Mouse (Mus musculus) cerebellum, adult 2 months (tissue): ENCODE data around the gene Arhgef3.

ENCODE experiments used
- CTCF ChIP-seq: fragments of 200-500 bp; IDR thresholded peaks from 2 replicates; pipeline ENCODE4 v1.5.1; 2011; ENCODE audit warnings: low read depth, mild to moderate bottlenecking, control low read depth, low read length, moderate library complexity, borderline replicate concordance; ENCODE audit not compliant: insufficient read depth
- POLR2A ChIP-seq: fragments of 200-500 bp; IDR thresholded peaks from 2 replicates; pipeline ENCODE4 v1.6.1; 2011; ENCODE audit warnings: low read length, control low read depth, borderline replicate concordance; ENCODE audit not compliant: insufficient read depth

- TF ChIP-seq CTCF (peak; percentile 3; the same call in 1 of the 2 replicates), POLR2A (no peak)
Observed at GRCm38 (mm10) chr14:27183501-27184230, 69.0 kb downstream of the Arhgef3 start.
